Mouse (Mus musculus) fibroblast of lung, adult 2 months (primary cell): ENCODE data around the gene Fkbp14.

Experiments
- DNase-seq: peaks from one replicate; pipeline ENCODE4 v3.0.0-alpha.2; 2011; ENCODE audit warnings: low read depth

The Fkbp14 gene

GRCm38 (mm10) chr6:54548314-54549019, 48.6 kb downstream of the Fkbp14 start:
- DNase-seq, result no peak

GRCm38 (mm10) chr6:54543646-54544045, 53.5 kb downstream of the Fkbp14 start:
- no peak for DNase-seq

GRCm38 (mm10) chr6:54542836-54543235, 54.3 kb downstream of the Fkbp14 start:
- no peak for DNase-seq

- no peak for DNase-seq
Measured at GRCm38 (mm10) chr6:54540252-54540887, 56.7 kb downstream of the Fkbp14 start.

- no peak for DNase-seq
Measured at GRCm38 (mm10) chr6:54539396-54539795, 57.7 kb downstream of the Fkbp14 start.

GRCm38 (mm10) chr6:54538773-54539173, 58.3 kb downstream of the Fkbp14 start:
- DNase-seq, result no peak

- DNase-seq, result no peak
Measured at GRCm38 (mm10) chr6:54537053-54537452, 60.1 kb downstream of the Fkbp14 start.

GRCm38 (mm10) chr6:54535485-54535884, 61.6 kb downstream of the Fkbp14 start:
- no peak for DNase-seq

- no peak for DNase-seq
Measured at GRCm38 (mm10) chr6:54531048-54531481, 66.0 kb downstream of the Fkbp14 start.

GRCm38 (mm10) chr6:54530182-54530581, 66.9 kb downstream of the Fkbp14 start:
- DNase-seq, result no peak

GRCm38 (mm10) chr6:54528666-54529065, 68.4 kb downstream of the Fkbp14 start:
- no peak for DNase-seq
